Mouse (Mus musculus): ENCODE measurements at regions not wholly inside any gene's neighbourhood (a gene's known extent, or its start where the extent isn't known, plus 50 kb on each side); places are given as distances from the start of the nearest gene placed in this dataset.

DNA sequence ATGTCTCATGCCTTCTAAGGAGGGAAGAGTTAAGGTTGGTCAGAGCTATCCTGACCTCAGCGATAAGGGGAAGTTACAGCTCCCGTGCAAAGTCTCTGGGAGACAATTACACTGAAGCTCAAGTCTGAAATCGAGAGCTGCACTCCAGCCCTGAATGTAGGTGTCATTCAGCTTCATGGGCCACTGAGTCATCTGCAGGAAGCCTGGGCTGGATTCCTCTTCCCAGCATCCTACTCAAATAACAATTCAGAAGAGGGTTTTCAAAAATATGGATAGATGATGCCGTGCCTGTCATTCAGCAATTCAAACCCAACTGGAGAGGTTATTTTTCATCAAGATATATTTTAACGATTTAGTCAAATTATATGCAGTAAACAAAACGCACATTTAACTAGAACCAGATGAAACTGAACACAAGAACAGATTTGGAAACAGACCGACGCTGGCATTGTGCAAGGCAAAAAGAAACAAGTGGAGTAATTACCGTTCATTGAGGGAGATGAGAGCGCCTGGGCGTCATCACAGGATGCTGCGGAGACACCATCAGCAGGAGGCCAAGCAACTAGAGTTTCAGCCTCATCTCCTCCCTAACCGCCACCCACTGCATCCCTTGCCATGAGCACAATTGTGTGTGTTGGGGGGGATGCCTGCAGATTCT, 57.8 kb upstream of the Cfap46 start:
- DNase-seq (ENCODE audit: low spot score), result no peak
- Histone ChIP-seq H3K9me3 (ENCODE audit: low read length) (peaks cover 3% of the 10 kb centered on the region; the same call in 1 of the 2 replicates), H3K4me1 (ENCODE audit: insufficient read depth, low read length) (no peaks in the 10 kb centered on the region), H3K27ac (ENCODE audit: low read depth, low read length) (no peak overlapping the region), H3K27me3 (ENCODE audit: insufficient read depth, low read length) (no peaks in the 10 kb centered on the region), H3K4me3 (ENCODE audit: low read depth, low read length) (no peak overlapping the region), H3K9ac (replicated peaks; ENCODE audit: low read length, poor library complexity, severe bottlenecking) (no peak overlapping the region), H3K4me2 (ENCODE audit: low read depth, low read length, poor library complexity, severe bottlenecking) (no peak overlapping the region), H3K36me3 (ENCODE audit: insufficient read depth, low read length) (no peaks in the 10 kb centered on the region)
- TF ChIP-seq CTCF (IDR thresholded peaks at IDR 0.05), result no peak
- ATAC-seq (ENCODE audit: low FRiP score), result no peak
- 67% methylated on average over 13 of the region's 13 CpGs for WGBS

DNA sequence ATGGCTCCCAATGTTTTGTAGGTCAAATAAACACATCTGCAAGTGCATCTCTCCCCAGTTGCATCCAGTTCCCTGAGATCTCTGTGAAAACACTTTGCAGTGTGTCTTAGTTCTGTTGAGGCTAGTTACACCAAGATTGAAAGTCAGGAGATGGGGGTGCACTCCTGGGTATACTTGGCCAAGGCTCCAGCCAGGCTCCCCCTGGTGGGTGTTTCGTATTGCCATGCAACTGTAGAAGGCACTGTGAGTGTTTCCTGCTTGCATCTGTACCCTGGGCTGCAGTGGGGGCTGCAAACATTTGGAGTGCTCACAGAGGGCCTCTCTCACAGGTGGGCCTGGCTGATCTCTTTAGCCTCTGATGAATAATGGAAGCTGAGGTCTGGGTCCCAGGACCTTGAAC, 63.2 kb upstream of the Cfap46 start:
- Histone ChIP-seq H3K9me3 (ENCODE audit: low read length) (peaks cover 3% of the 10 kb centered on the region; the same call in 1 of the 2 replicates), H3K27ac (ENCODE audit: low read depth, low read length) (no peak overlapping the region), H3K4me3 (ENCODE audit: low read depth, low read length) (no peak overlapping the region), H3K9ac (replicated peaks; ENCODE audit: low read length, poor library complexity, severe bottlenecking) (no peak overlapping the region), H3K4me2 (ENCODE audit: low read depth, low read length, poor library complexity, severe bottlenecking) (no peak overlapping the region), H3K4me1 (ENCODE audit: insufficient read depth, low read length) (no peaks in the 10 kb centered on the region), H3K36me3 (ENCODE audit: insufficient read depth, low read length) (no peaks in the 10 kb centered on the region), H3K27me3 (ENCODE audit: insufficient read depth, low read length) (no peaks in the 10 kb centered on the region)
- peak; percentile 43 for DNase-seq (ENCODE audit: low spot score)
- peak; percentile 65 for TF ChIP-seq CTCF (IDR thresholded peaks at IDR 0.05)
- WGBS, result 48% methylated on average over 1 of the region's 1 CpGs
- ATAC-seq (ENCODE audit: low FRiP score), result no peak

DNA sequence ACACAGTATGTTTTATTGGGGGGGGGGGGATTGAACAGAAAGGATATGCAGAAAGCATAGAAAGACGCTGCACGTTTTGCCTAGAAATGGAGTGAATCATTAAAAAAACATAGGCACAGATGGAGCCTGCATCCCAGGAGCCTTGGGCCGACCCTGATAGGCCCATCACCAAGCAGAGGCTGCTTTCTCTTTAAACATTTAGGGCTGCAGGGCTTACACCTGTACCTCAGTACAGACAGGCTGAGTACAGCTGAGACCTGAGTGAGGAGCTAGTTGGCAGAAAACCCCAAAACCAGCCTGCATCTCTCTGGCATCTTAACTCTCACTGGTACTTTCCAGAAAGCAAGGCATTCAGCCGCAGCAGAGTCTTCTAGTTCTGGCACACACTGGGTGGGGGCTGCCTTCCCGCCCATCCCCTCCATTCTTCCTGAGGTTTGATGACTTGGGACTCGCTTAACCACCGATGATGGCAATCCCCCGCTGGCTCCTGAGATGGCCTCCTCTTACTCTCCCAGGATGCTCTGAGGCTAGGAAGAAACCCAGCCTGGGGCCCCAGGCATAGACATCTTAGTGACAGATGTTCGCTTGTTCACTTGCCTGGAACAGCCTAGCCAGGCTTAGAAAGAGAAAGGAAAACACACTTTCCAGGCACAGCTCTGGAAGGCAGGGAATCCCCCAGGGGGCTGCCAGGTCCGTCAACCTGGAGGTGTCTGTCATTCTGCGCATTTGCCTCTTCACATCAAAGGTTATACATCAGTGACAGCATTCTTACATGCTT, 63.9 kb upstream of the Cfap46 start:
- H3K9ac ChIP-seq (replicated peaks; ENCODE audit: low read length, poor library complexity, severe bottlenecking), result no peak overlapping the region
- no peak overlapping the region for H3K27ac ChIP-seq (ENCODE audit: low read depth, low read length)

DNA sequence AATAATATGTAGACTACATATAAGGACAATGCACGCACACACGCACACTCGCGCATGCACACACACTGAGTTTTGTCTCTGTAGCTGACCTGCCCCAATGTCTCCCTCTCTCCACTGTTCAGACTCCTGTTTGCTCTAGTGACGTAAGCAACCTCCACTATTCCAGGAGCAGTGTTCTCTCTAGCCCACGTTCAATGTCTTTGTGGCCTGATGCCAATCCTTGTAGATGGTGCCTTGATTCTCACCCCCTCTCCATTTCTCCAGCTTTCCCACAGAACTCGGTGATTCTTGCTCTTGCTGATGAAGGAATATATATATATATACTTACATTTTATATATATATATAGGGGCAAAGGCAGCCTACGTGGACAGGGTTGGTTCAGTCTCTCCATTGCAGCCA, 71.4 kb upstream of the Cfap46 start:
- no peak for ATAC-seq (ENCODE audit: low FRiP score)
- no peak overlapping the region for H3K27ac ChIP-seq (ENCODE audit: low read depth, low read length)
- no peaks in the 10 kb centered on the region for H3K4me1 ChIP-seq (ENCODE audit: insufficient read depth, low read length)
- H3K9me3 ChIP-seq (ENCODE audit: low read length), result no peaks in the 10 kb centered on the region
- 89% methylated on average over 8 of the region's 8 CpGs for WGBS
- H3K27me3 ChIP-seq (ENCODE audit: insufficient read depth, low read length), result no peaks in the 10 kb centered on the region
- no peak for DNase-seq (ENCODE audit: low spot score)
- no peak for TF ChIP-seq CTCF (IDR thresholded peaks at IDR 0.05)
- H3K9ac ChIP-seq (replicated peaks; ENCODE audit: low read length, poor library complexity, severe bottlenecking), result no peak overlapping the region
- no peak overlapping the region for H3K4me3 ChIP-seq (ENCODE audit: low read depth, low read length)
- no peaks in the 10 kb centered on the region for H3K36me3 ChIP-seq (ENCODE audit: insufficient read depth, low read length)
- no peak overlapping the region for H3K4me2 ChIP-seq (ENCODE audit: low read depth, low read length, poor library complexity, severe bottlenecking)

More for the DNA sequence above, 63.9 kb upstream of the Cfap46 start:
- Histone ChIP-seq H3K27me3 (ENCODE audit: insufficient read depth, low read length) (no peaks in the 10 kb centered on the region), H3K9me3 (ENCODE audit: low read length) (peaks cover 3% of the 10 kb centered on the region; the same call in 1 of the 2 replicates), H3K36me3 (ENCODE audit: insufficient read depth, low read length) (no peaks in the 10 kb centered on the region), H3K4me1 (ENCODE audit: insufficient read depth, low read length) (no peaks in the 10 kb centered on the region), H3K4me2 (ENCODE audit: low read depth, low read length, poor library complexity, severe bottlenecking) (no peak overlapping the region), H3K4me3 (ENCODE audit: low read depth, low read length) (no peak overlapping the region)
- ATAC-seq (ENCODE audit: low FRiP score) (no peak), DNase-seq (ENCODE audit: low spot score) (no peak)
- TF ChIP-seq CTCF (IDR thresholded peaks at IDR 0.05), result no peak
- 67% methylated on average over 11 of the region's 11 CpGs for WGBS

DNA sequence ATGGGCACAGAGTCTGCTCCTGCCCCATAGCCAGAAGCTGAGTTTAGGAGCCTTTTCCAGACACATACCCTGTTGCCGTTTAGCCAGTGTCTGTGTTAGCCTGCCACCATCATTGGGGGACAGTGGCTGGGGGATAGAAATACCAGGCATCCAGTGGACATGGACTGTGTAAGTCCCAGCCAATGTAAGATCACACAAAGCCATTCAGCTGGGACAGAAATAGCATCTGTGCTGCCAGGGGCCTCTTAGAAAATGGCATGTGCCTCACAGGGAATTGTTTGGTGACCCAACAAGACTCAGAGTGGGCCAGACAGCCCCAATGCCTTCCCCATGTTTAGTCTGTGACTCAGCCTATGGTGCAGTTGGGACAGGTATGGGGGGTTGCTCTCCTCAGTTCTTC, 71.5 kb upstream of the Adgra1 start:
- no peak overlapping the region for H3K27ac ChIP-seq (ENCODE audit: low read depth, low read length)
- H3K36me3 ChIP-seq (ENCODE audit: insufficient read depth, low read length), result no peaks in the 10 kb centered on the region
- H3K9ac ChIP-seq (replicated peaks; ENCODE audit: low read length, poor library complexity, severe bottlenecking), result no peak overlapping the region
- DNase-seq (ENCODE audit: low spot score) (no peak), ATAC-seq (ENCODE audit: low FRiP score) (no peak)
- WGBS, result 91% methylated on average over 1 of the region's 1 CpGs
- H3K4me3 ChIP-seq (ENCODE audit: low read depth, low read length), result no peak overlapping the region
- TF ChIP-seq CTCF (IDR thresholded peaks at IDR 0.05), result no peak
- no peak overlapping the region for H3K4me2 ChIP-seq (ENCODE audit: low read depth, low read length, poor library complexity, severe bottlenecking)
- H3K27me3 ChIP-seq (ENCODE audit: insufficient read depth, low read length), result no peaks in the 10 kb centered on the region
- no peaks in the 10 kb centered on the region for H3K4me1 ChIP-seq (ENCODE audit: insufficient read depth, low read length)
- H3K9me3 ChIP-seq (ENCODE audit: low read length), result no peaks in the 10 kb centered on the region

DNA sequence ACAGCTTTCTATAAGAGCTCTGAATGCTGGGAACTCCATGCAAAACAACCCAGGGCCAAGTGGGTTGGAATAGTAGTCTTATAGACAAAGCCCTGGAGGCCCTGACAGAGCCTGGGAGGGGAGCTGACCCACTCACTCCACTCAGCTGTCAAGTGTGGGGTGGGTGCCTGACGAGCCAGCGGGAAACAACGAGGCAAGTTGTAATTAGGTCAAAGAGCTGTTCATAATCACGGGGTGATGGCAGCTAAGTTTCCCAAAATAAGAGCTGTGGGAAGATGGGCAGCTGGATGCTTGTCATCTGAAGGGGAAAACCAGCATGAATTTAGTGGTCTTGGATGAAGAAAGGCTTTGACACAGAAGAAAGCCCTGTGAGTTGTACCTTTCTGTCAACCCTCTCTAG, 70.7 kb upstream of the Adgra1 start:
- no peaks in the 10 kb centered on the region for H3K4me1 ChIP-seq (ENCODE audit: insufficient read depth, low read length)
- no peak for TF ChIP-seq CTCF (IDR thresholded peaks at IDR 0.05)
- no peaks in the 10 kb centered on the region for H3K27me3 ChIP-seq (ENCODE audit: insufficient read depth, low read length)
- H3K9me3 ChIP-seq (ENCODE audit: low read length), result no peaks in the 10 kb centered on the region
- no peak overlapping the region for H3K27ac ChIP-seq (ENCODE audit: low read depth, low read length)
- 63% methylated on average over 4 of the region's 4 CpGs for WGBS
- no peak for DNase-seq (ENCODE audit: low spot score)
- H3K4me2 ChIP-seq (ENCODE audit: low read depth, low read length, poor library complexity, severe bottlenecking), result no peak overlapping the region
- no peak for ATAC-seq (ENCODE audit: low FRiP score)
- no peaks in the 10 kb centered on the region for H3K36me3 ChIP-seq (ENCODE audit: insufficient read depth, low read length)
- no peak overlapping the region for H3K4me3 ChIP-seq (ENCODE audit: low read depth, low read length)
- no peak overlapping the region for H3K9ac ChIP-seq (replicated peaks; ENCODE audit: low read length, poor library complexity, severe bottlenecking)
